ENCODE assay signal across 27 mouse cellular contexts in genomic region chrX:7571565-7572136, GRCm38 (mm10). TPM values are rescaled to one million over a fixed set of nuclear protein-coding genes. Genes with fewer than 3 reads are reported as not detected.
DNase-seq lines count a peak whose midpoint lies in the region; ATAC-seq and TF ChIP-seq lines count a peak whose summit lies in the region.
"Had no signal": no experiment of that assay in that cellular context is flagged by ENCODE, and none has a peak within 500 bp of the region (broad histone marks: within the 10 kb centered on the region; RNA-seq: fewer than 3 reads in every experiment).

No protein-coding gene starts in this region.

- no peak overlapping the region for H3K27ac ChIP-seq in hindbrain, embryonic 13.5 days
- no peak overlapping the region for H3K27ac ChIP-seq in hindbrain, embryonic 14.5 days
- peak overlapping the region; percentile 38; the same call in 1 of the 2 replicates for H3K27ac ChIP-seq in thymus, adult 2 months (ENCODE audit: control insufficient read depth, insufficient read depth, low read length)
- H3K27ac ChIP-seq in midbrain, embryonic 10.5 days (replicated peaks): no peak overlapping the region
- H3K27ac ChIP-seq: embryonic facial prominence, embryonic 10.5 days; hindbrain, embryonic 15.5 days; limb, embryonic 13.5 days; midbrain, embryonic 12.5 days; stomach, embryonic 15.5 days had no signal

- no peak for TF ChIP-seq CTCF in thymus, adult 2 months (IDR thresholded peaks at IDR 0.05; ENCODE audit: borderline replicate concordance, control insufficient read depth, extremely low read depth, insufficient read depth, low read length, poor library complexity)

- H3K27me3 ChIP-seq in hindbrain, embryonic 13.5 days: no peaks in the 10 kb centered on the region
- H3K27me3 ChIP-seq in hindbrain, embryonic 14.5 days (ENCODE audit: control insufficient read depth, insufficient read depth, low read length): no peaks in the 10 kb centered on the region
- H3K27me3 ChIP-seq in thymus, adult 2 months (ENCODE audit: control insufficient read depth, insufficient read depth, low read length): no peaks in the 10 kb centered on the region
- H3K27me3 ChIP-seq in midbrain, embryonic 10.5 days (ENCODE audit: low read depth, poor library complexity, severe bottlenecking): no peaks in the 10 kb centered on the region
- H3K27me3 ChIP-seq: hindbrain, embryonic 15.5 days; limb, embryonic 13.5 days; midbrain, embryonic 12.5 days; stomach, embryonic 15.5 days had no signal

- DNase-seq in hindbrain, embryonic 14.5 days (ENCODE audit: low spot score): no peak
- DNase-seq in thymus, adult 2 months: no peak
- DNase-seq in thymus, postnatal 25 days: no peak
- peak; percentile 57 for DNase-seq in induced T-regulatory cell, adult 2 months (ENCODE audit: low read depth)
- no peak for DNase-seq in midbrain, embryonic 10.5 days (ENCODE audit: low spot score)
- no peak for DNase-seq in adrenal gland, adult 2 months
- DNase-seq: adrenal gland, postnatal 36 days; cerebellum, adult 9-11 months; forebrain, postnatal 0 days; gastrocnemius, postnatal 14 days; heart, adult 18-20 months; heart, postnatal 36 days; kidney, postnatal 4 days; lung, postnatal 10 days; thymus, postnatal 4 days had no signal

- WGBS in hindbrain, embryonic 13.5 days: 91% methylated on average over 9 of the region's 9 CpGs
- 90% methylated on average over 9 of the region's 9 CpGs for WGBS in hindbrain, embryonic 14.5 days
- WGBS in thymus, adult 2 months: 76% methylated on average over 9 of the region's 9 CpGs
- 94% methylated on average over 9 of the region's 9 CpGs for WGBS in midbrain, embryonic 10.5 days

- H3K4me2 ChIP-seq in hindbrain, embryonic 13.5 days: peak overlapping the region; percentile 64; the same call in 1 of the 2 replicates
- no peak overlapping the region for H3K4me2 ChIP-seq in hindbrain, embryonic 14.5 days (replicated peaks)
- H3K4me2 ChIP-seq: midbrain, embryonic 12.5 days had no signal

- TF ChIP-seq POLR2A in thymus, adult 2 months (IDR thresholded peaks at IDR 0.05; ENCODE audit: control insufficient read depth, extremely low read depth, insufficient read depth, low read length, poor library complexity): no peak

- H3K9ac ChIP-seq in hindbrain, embryonic 13.5 days: no peak overlapping the region
- H3K9ac ChIP-seq in hindbrain, embryonic 14.5 days: no peak overlapping the region
- H3K9ac ChIP-seq: forebrain, postnatal 0 days; hindbrain, embryonic 15.5 days; limb, embryonic 13.5 days; midbrain, embryonic 12.5 days; stomach, embryonic 15.5 days had no signal

- no peak overlapping the region for H3K4me3 ChIP-seq in hindbrain, embryonic 13.5 days
- H3K4me3 ChIP-seq in hindbrain, embryonic 14.5 days (replicated peaks; ENCODE audit: low read length): no peak overlapping the region
- no peak overlapping the region for H3K4me3 ChIP-seq in thymus, adult 2 months (ENCODE audit: control insufficient read depth, insufficient read depth, low read length)
- no peak overlapping the region for H3K4me3 ChIP-seq in midbrain, embryonic 10.5 days
- H3K4me3 ChIP-seq: embryonic facial prominence, embryonic 10.5 days; hindbrain, embryonic 15.5 days; limb, embryonic 13.5 days; midbrain, embryonic 12.5 days; stomach, embryonic 15.5 days had no signal

- no peaks in the 10 kb centered on the region for H3K36me3 ChIP-seq in hindbrain, embryonic 13.5 days
- no peaks in the 10 kb centered on the region for H3K36me3 ChIP-seq in hindbrain, embryonic 14.5 days (replicated peaks; ENCODE audit: control insufficient read depth, insufficient read depth)
- H3K36me3 ChIP-seq in thymus, adult 2 months (ENCODE audit: control insufficient read depth, insufficient read depth, low read length): no peaks in the 10 kb centered on the region
- H3K36me3 ChIP-seq in midbrain, embryonic 10.5 days: no peaks in the 10 kb centered on the region
- H3K36me3 ChIP-seq: embryonic facial prominence, embryonic 10.5 days; hindbrain, embryonic 15.5 days; limb, embryonic 13.5 days; midbrain, embryonic 12.5 days; stomach, embryonic 15.5 days had no signal

- H3K9me3 ChIP-seq in hindbrain, embryonic 13.5 days: no peaks in the 10 kb centered on the region; the same call in 1 of the 2 replicates
- no peaks in the 10 kb centered on the region for H3K9me3 ChIP-seq in hindbrain, embryonic 14.5 days (ENCODE audit: control insufficient read depth, low read length)
- peaks cover 17% of the 10 kb centered on the region for H3K9me3 ChIP-seq in midbrain, embryonic 10.5 days (replicated peaks)
- H3K9me3 ChIP-seq: hindbrain, embryonic 15.5 days; limb, embryonic 13.5 days; midbrain, embryonic 12.5 days; stomach, embryonic 15.5 days had no signal

- ATAC-seq in hindbrain, embryonic 13.5 days (ENCODE audit: low FRiP score): no peak
- no peak for ATAC-seq in hindbrain, embryonic 14.5 days (ENCODE audit: low FRiP score)
- ATAC-seq: forebrain, postnatal 0 days; intestine, postnatal 0 days had no signal

- peaks cover 43% of the 10 kb centered on the region for H3K4me1 ChIP-seq in hindbrain, embryonic 13.5 days (replicated peaks)
- peaks cover 11% of the 10 kb centered on the region for H3K4me1 ChIP-seq in hindbrain, embryonic 14.5 days (replicated peaks; ENCODE audit: control insufficient read depth, insufficient read depth, low read length)
- peaks cover 38% of the 10 kb centered on the region for H3K4me1 ChIP-seq in thymus, adult 2 months (replicated peaks; ENCODE audit: control insufficient read depth, insufficient read depth, low read length)
- H3K4me1 ChIP-seq in midbrain, embryonic 10.5 days: peaks cover 22% of the 10 kb centered on the region

RNA-seq across cellular contexts. Expression of gene Foxp3, which starts 1.8 kb away (rescaled TPM):
- polyA plus RNA-seq in hindbrain, embryonic 13.5 days (2015; fragmentation: Nextera tagmentation; extraction: Ambion mirVana): 0.21 TPM in 1 of 2 replicates, not detected in the other
- polyA plus RNA-seq in hindbrain, embryonic 14.5 days (2014; fragmentation: Nextera tagmentation; extraction: Ambion mirVana): 0.09 and 0.25 TPM in 2 replicates
- polyA plus RNA-seq in thymus, adult 2 months (2012; rRNA removed): 7.7 and 10.3 TPM in 2 replicates
- 0.21 and 0.51 TPM in 2 replicates for polyA plus RNA-seq in midbrain, embryonic 10.5 days (2016; fragmentation: Nextera tagmentation; extraction: Ambion mirVana)
- total RNA-seq in adrenal gland, adult 2 months (2021): not detected
- 0.06 and 0.18 TPM in 2 replicates for polyA plus RNA-seq in adrenal gland, adult 2 months (2012; rRNA removed)
- total RNA-seq: adrenal gland, postnatal 36 days; forebrain, postnatal 0 days; heart, postnatal 36 days; left cerebral cortex, postnatal 14 days had no signal
- polyA plus RNA-seq: heart, embryonic 14.5 days; kidney, embryonic 16.5 days; neural tube, embryonic 11.5 days had no signal

RNA-seq across cellular contexts. Expression of gene Ppp1r3f, which starts 2.4 kb away (rescaled TPM):
- 4.4 and 5.2 TPM in 2 replicates for polyA plus RNA-seq in hindbrain, embryonic 13.5 days (2015; fragmentation: Nextera tagmentation; extraction: Ambion mirVana)
- 5.0 and 7.5 TPM in 2 replicates for polyA plus RNA-seq in hindbrain, embryonic 14.5 days (2014; fragmentation: Nextera tagmentation; extraction: Ambion mirVana)
- polyA plus RNA-seq in thymus, adult 2 months (2012; rRNA removed): 5.5 and 5.8 TPM in 2 replicates
- polyA plus RNA-seq in midbrain, embryonic 10.5 days (2016; fragmentation: Nextera tagmentation; extraction: Ambion mirVana): 2.1 and 2.8 TPM in 2 replicates
- 1 to 10 TPM; 2.6 to 4.5 TPM for total RNA-seq in adrenal gland, adult 2 months (2021)
- polyA plus RNA-seq in adrenal gland, adult 2 months (2012; rRNA removed): 5.0 and 6.2 TPM in 2 replicates

RNA-seq across cellular contexts. Expression of gene Ccdc22, which starts 33.7 kb away (rescaled TPM):
- 29.6 and 32.0 TPM in 2 replicates for polyA plus RNA-seq in hindbrain, embryonic 13.5 days (2015; fragmentation: Nextera tagmentation; extraction: Ambion mirVana)
- 26.6 and 28.0 TPM in 2 replicates for polyA plus RNA-seq in hindbrain, embryonic 14.5 days (2014; fragmentation: Nextera tagmentation; extraction: Ambion mirVana)
- polyA plus RNA-seq in thymus, adult 2 months (2012; rRNA removed): 34.1 and 35.7 TPM in 2 replicates
- 34.3 and 36.4 TPM in 2 replicates for polyA plus RNA-seq in midbrain, embryonic 10.5 days (2016; fragmentation: Nextera tagmentation; extraction: Ambion mirVana)
- total RNA-seq in adrenal gland, adult 2 months (2021): 10 to 100 TPM; 21.3 to 22.4 TPM
- 21.6 and 24.0 TPM in 2 replicates for polyA plus RNA-seq in adrenal gland, adult 2 months (2012; rRNA removed)

RNA-seq across cellular contexts. Expression of gene Cacna1f, which starts 35.2 kb away (rescaled TPM):
- polyA plus RNA-seq in hindbrain, embryonic 13.5 days (2015; fragmentation: Nextera tagmentation; extraction: Ambion mirVana): 0.13 TPM in 1 of 2 replicates, not detected in the other
- 0.21 TPM in 1 of 2 replicates, not detected in the other for polyA plus RNA-seq in hindbrain, embryonic 14.5 days (2014; fragmentation: Nextera tagmentation; extraction: Ambion mirVana)
- 0.04 and 0.12 TPM in 2 replicates for polyA plus RNA-seq in thymus, adult 2 months (2012; rRNA removed)
- not detected in 2 replicates for polyA plus RNA-seq in midbrain, embryonic 10.5 days (2016; fragmentation: Nextera tagmentation; extraction: Ambion mirVana)
- total RNA-seq in adrenal gland, adult 2 months (2021): under 1 TPM in 1 of 2 experiments, not detected in 1; 0.07 TPM
- 0.06 TPM in 1 of 2 replicates, not detected in the other for polyA plus RNA-seq in adrenal gland, adult 2 months (2012; rRNA removed)
- total RNA-seq: gastrocnemius, postnatal 14 days; heart, adult 18-20 months; heart, postnatal 36 days had no signal
- polyA plus RNA-seq: C2C12; heart, embryonic 14.5 days; intestine, postnatal 0 days; midbrain, embryonic 12.5 days; neural tube, embryonic 11.5 days; stomach, embryonic 15.5 days had no signal
